Mouse (Mus musculus) testis, adult 2 months (tissue): Measurements from ENCODE around the gene Gpc6.

ENCODE experiments used
- CTCF ChIP-seq: fragments of 200-500 bp; IDR thresholded peaks from 2 replicates; pipeline ENCODE4 v1.5.1; 2012; ENCODE audit warnings: low read depth, mild to moderate bottlenecking, inconsistent platforms, low read length, moderate library complexity; ENCODE audit not compliant: control insufficient read depth, insufficient read depth, insufficient replicate concordance
- POLR2A ChIP-seq: fragments of 200-500 bp; IDR thresholded peaks from 2 replicates; pipeline ENCODE4 v1.6.1; 2012; ENCODE audit warnings: low read depth, mild to moderate bottlenecking, inconsistent platforms, low read length, moderate library complexity; ENCODE audit not compliant: control insufficient read depth

GRCm38 (mm10) chr14:117826294-117827046 lies 901.4 kb downstream of the Gpc6 start:
- no peak for TF ChIP-seq CTCF
- TF ChIP-seq POLR2A, result no peak
